Mouse (Mus musculus) liver, adult 2 months (tissue): ENCODE data around the gene Plekha4. TPM values are rescaled to one million over a fixed set of nuclear protein-coding genes. Genes with fewer than 3 reads are reported as not detected.
A peak's percentile ranks its signal among the peaks of the same experiment; 100 is the strongest.
"Not testable (repeated sequence)": the region's sequence is repeated elsewhere in the genome, so short reads cannot be mapped to it uniquely, and the experiment has no call there.

ENCODE experiments used
- DNase-seq: peaks from one replicate; pipeline ENCODE4 v3.0.0-alpha.2; 2011; ENCODE audit warnings: low read depth, low spot score; ENCODE audit errors: extremely low read depth
- H3K27ac ChIP-seq: fragments of 200-500 bp; replicated peaks from 2 replicates; pipeline ENCODE4 v1.5.1; 2012; ENCODE audit warnings: low read depth, mild to moderate bottlenecking, control low read depth, inconsistent platforms, low read length; ENCODE audit not compliant: insufficient read depth
- H3K27me3 ChIP-seq: fragments of 200-500 bp; 2 replicates; pipeline ENCODE4 v1.6.1; 2012; ENCODE audit warnings: mild to moderate bottlenecking, moderate library complexity, low read length, inconsistent platforms; ENCODE audit not compliant: control insufficient read depth, insufficient read depth
- H3K36me3 ChIP-seq: fragments of 200-500 bp; 2 replicates; pipeline ENCODE4 v1.6.1; 2012; ENCODE audit warnings: low read length, inconsistent platforms; ENCODE audit not compliant: control insufficient read depth, insufficient read depth
- H3K4me1 ChIP-seq: fragments of 200-500 bp; 2 replicates; pipeline ENCODE4 v1.6.1; 2011; ENCODE audit warnings: low read length; ENCODE audit not compliant: control insufficient read depth, insufficient read depth
- H3K4me3 ChIP-seq: fragments of 200-500 bp; 2 replicates; pipeline ENCODE4 v1.5.1; 2011; ENCODE audit warnings: low read depth, mild to moderate bottlenecking, control low read depth, low read length, moderate library complexity; ENCODE audit not compliant: insufficient read depth
- H3K79me2 ChIP-seq: fragments of 200-500 bp; 2 replicates; pipeline ENCODE4 v1.6.1; 2012; ENCODE audit warnings: inconsistent platforms, mild to moderate bottlenecking, low read length, moderate library complexity; ENCODE audit not compliant: control insufficient read depth, insufficient read depth
- H3K9ac ChIP-seq: fragments of 200-500 bp; 2 replicates; pipeline ENCODE4 v1.6.1; 2012; ENCODE audit warnings: low read depth, mild to moderate bottlenecking, control low read depth, inconsistent platforms, low read length
- CTCF ChIP-seq: fragments of 200-500 bp; IDR thresholded peaks from 2 replicates; pipeline ENCODE4 v1.5.1; 2011; ENCODE audit warnings: low read depth, low read length, control low read depth
- POLR2A ChIP-seq: fragments of 200-500 bp; IDR thresholded peaks from 2 replicates; pipeline ENCODE4 v1.6.1; 2011; ENCODE audit warnings: low read length, control low read depth; ENCODE audit not compliant: insufficient read depth; ENCODE audit errors: extremely low read depth
- WGBS: fragments of 180-500 bp; shearing (Covaris S2); methylation state at CpG from one replicate; pipeline ENCODE4 v1.1.7; 2018; 5-methylcytosine and 5-hydroxymethylcytosine counted together
- polyA plus RNA-seq: library from polyadenylated mRNA; depleted of rRNA; stranded (reverse); fragments of >200 nt; gene quantifications from 2 replicates; pipeline ENCODE4 v1.2.3, GENCODE M21; 2012
- total RNA-seq: library from RNA; depleted of rRNA; stranded (reverse); fragments of >200 nt; gene quantifications from 2 replicates; pipeline ENCODE4 v1.2.3, GENCODE M21; 2014

Plekha4 gene
- total and polyA plus RNA-seq, 2 experiments, result 0.55 to 1.8 TPM

DNA sequence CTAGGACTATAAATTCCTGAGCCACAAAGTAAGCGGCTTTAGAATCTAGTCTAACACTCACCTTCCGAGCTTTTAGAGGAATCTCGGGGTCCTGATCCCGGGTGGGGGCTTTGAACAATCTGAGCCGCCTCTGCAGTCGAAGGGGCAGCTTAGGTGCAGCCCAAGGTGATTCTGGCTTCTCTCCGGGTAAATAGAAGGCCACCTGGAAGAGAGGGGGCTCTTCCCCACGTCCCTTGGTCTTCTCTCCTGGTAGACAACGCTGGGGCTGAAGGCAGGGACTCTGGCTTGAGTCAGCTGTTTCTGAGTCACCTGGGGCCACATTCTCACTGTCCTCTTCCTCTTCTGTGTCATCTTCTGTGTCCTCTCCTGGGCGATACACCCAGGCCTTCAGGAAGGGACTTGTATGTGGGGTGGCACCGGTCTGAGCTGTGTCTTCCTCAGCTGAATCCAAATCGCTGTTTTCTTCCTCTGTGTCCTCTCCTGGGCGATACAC, 2.4 kb upstream of the Plekha4 start:
- Histone ChIP-seq H3K4me1 (peaks cover 11% of the 10 kb centered on the region), H3K9ac (peak overlapping the region; percentile 16), H3K4me3 (no peak overlapping the region; the same call in 1 of the 2 replicates), H3K27me3 (no peaks in the 10 kb centered on the region), H3K27ac (peak overlapping the region; percentile 51), H3K36me3 (peaks cover 3% of the 10 kb centered on the region; the same call in 1 of the 2 replicates), H3K79me2 (peaks cover 8% of the 10 kb centered on the region)
- TF ChIP-seq CTCF (no peak), POLR2A (no peak)
- no peak for DNase-seq
- WGBS, result 71% methylated on average over 13 of the region's 13 CpGs

DNA sequence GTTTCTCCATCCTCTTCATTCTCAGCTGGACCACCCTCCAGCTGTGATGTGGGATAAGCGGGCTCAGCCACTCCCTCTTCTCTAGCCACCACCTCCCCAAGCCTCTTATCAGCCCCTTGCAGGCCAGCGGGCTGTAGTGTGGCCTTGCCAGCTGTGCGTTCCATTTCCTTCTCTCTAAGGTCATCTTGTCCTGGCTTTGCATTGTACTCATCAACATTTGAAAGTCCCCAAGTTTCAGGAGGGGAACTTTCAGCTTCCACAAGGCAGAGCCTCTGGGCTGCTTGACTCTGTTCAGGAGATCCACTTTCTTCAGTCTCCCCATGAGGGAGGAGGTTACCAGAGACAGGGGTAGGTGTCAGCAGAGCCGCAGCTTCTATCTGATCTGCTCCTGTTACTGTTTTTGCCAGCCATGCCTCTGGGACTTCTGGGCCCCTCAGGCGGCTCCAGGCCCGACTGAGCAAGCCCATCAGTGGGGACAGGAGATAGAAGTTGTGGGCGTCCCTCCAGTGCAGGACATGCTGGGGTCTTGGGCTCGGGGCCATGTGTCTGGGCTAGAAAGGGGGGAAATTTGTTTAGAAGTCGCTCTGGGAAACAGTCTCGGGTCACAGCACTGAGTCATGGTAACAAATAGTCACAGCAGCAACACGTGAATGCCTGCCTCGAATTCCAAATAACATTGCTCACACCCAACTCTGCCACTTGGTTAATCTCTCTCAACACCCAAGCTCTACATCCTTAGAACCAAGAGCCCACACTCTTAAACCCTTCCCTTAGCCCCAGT, 1.1 kb upstream of the Plekha4 start:
- Histone ChIP-seq H3K4me1 (peaks cover 11% of the 10 kb centered on the region), H3K4me3 (peak overlapping the region; percentile 86), H3K27ac (peak overlapping the region; percentile 90), H3K36me3 (peaks cover 3% of the 10 kb centered on the region; the same call in 1 of the 2 replicates), H3K9ac (peak overlapping the region; percentile 92), H3K27me3 (no peaks in the 10 kb centered on the region), H3K79me2 (peaks cover 8% of the 10 kb centered on the region)
- WGBS, result 12% methylated on average over 12 of the region's 12 CpGs
- TF ChIP-seq POLR2A (no peak), CTCF (no peak)
- peak; percentile 46 for DNase-seq

DNA sequence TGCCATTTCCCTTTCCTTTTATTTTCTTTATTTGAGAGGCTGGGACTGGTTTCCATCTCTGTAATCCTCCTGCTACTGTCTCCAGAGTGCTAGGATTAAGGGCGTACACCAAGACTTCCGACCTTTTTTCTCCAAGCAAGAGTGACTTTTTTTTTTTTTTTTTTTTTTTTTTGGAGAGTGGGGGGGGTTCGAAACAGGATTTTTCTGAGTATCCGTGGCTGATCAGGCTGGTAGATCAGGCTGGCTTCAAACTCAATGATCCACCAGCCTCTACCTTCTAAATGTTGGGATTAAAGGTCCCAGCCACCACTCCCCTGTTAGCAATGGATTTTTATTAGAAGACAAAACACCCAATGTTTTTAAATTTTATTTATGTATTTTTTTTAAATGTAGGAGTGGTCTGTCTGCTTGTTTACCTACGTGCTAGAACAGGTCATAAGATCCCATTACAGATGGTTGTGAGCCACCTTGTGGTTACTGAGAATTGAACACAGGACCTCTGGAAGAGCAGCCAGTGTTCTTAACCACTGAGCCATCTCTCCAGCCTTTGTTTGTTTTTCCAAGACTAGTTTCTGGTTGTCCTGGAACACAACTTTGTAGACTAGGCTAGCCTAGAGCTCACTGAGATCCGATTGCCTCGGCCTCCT, 467 bp downstream of the Plekha4 start:
- DNase-seq, result peak; percentile 72
- Histone ChIP-seq H3K4me1 (peaks cover 11% of the 10 kb centered on the region), H3K79me2 (peaks cover 8% of the 10 kb centered on the region), H3K27ac (peak overlapping the region; percentile 73), H3K36me3 (peaks cover 3% of the 10 kb centered on the region; the same call in 1 of the 2 replicates), H3K27me3 (no peaks in the 10 kb centered on the region), H3K9ac (peak overlapping the region; percentile 57), H3K4me3 (peak overlapping the region; percentile 86)
- TF ChIP-seq POLR2A, result no peak
- TF ChIP-seq CTCF, result 0 out of 2 replicates have a peak, but pooled peaks have one; percentile 7
- WGBS, result 12% methylated on average over 7 of the region's 7 CpGs

DNA sequence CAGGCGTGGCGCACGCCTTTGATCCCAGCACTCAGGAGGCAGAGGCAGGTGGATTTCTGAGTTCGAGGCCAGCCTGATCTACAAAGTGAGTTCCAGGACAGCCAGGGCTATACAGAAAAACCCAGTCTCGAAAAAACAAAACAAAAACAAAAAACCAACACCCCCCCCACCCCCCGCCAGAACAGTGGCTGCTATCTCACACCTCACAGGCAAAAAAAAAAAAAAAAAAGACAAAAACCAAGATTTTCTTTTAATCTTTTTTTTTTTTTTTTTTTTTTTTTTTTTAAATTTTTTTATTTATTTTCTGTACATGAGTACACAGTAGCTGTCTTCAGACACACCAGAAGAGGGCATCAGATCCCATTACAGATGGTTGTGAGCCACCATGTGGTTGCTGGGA, 1.0 kb downstream of the Plekha4 start:
- DNase-seq, H3K27ac ChIP-seq, H3K4me3 ChIP-seq, H3K27me3 ChIP-seq, H3K79me2 ChIP-seq, H3K9ac ChIP-seq, H3K36me3 ChIP-seq, H3K4me1 ChIP-seq: not testable (repeated sequence)
- 91% methylated on average over 6 of the region's 6 CpGs for WGBS

DNA sequence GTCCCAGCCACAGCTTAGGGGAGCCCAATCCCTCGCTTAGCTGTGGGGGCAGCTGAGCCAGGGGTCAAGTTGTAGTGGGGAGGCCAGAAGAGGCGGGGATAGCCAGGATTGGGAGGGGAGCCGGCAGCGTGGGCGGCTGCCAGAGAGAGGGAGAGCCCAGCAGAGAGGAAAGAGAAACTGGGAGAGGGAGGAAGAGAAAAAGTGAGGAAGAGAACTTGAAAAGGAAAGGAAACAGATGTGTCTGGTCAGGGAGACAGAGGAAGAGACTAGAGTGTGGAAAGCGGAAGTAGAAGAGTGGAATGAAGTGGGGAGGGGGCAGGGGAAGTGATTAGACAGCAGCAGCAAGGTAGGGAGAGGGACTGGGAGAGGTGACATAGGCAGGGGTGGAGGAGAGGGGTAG, 3.3 kb downstream of the Plekha4 start:
- Histone ChIP-seq H3K36me3 (no peaks in the 10 kb centered on the region), H3K4me1 (peaks cover 6% of the 10 kb centered on the region), H3K27me3 (no peaks in the 10 kb centered on the region), H3K9ac (no peak overlapping the region), H3K79me2 (peaks cover 8% of the 10 kb centered on the region), H3K4me3 (no peak overlapping the region), H3K27ac (no peak overlapping the region)
- DNase-seq, result no peak
- WGBS, result 26% methylated on average over 6 of the region's 6 CpGs
- no peak for TF ChIP-seq CTCF
- no peak for TF ChIP-seq POLR2A

DNA sequence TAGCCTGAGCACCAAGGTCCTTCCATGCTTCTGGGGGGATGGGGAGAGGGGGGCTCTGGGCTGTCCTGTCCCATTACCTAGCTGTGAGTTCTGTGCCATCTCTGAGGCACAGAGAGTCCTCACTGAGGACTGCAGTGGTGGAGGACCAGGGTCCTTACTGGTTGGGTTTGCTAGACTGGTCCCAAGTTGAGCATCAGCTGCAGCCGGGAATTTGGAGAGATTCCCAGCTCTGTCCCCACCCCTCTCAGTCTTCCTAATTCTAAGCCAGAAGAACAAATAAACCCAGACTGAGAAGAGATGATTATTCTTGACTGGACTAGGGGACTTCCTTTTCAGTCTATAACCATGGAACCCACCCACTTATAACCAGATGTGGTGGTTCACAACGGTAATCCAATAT, 4.5 kb downstream of the Plekha4 start:
- WGBS, result 26% methylated on average over 2 of the region's 2 CpGs
- Histone ChIP-seq H3K4me1 (no peaks in the 10 kb centered on the region; the same call in 1 of the 2 replicates), H3K27me3 (no peaks in the 10 kb centered on the region), H3K79me2 (no peaks in the 10 kb centered on the region; the same call in 1 of the 2 replicates), H3K4me3 (no peak overlapping the region), H3K36me3 (no peaks in the 10 kb centered on the region), H3K27ac (no peak overlapping the region), H3K9ac (no peak overlapping the region)
- no peak for DNase-seq
- TF ChIP-seq CTCF (no peak), POLR2A (no peak)
